In genomic region chr12:15765996-15766395, GRCm38 (mm10) we compare ENCODE assay signal across 8 mouse cellular contexts. TPM values are rescaled to one million over a fixed set of nuclear protein-coding genes. Genes with fewer than 3 reads are reported as not detected.
A peak's percentile ranks its signal among the peaks of the same experiment; 100 is the strongest.
DNase-seq lines count a peak whose midpoint lies in the region; ATAC-seq lines count a peak whose summit lies in the region.

No protein-coding gene starts in this region.

- ATAC-seq in CD4-positive, CD25-positive, alpha-beta regulatory T cell, adult 4 months, result no peak

- peak; percentile 2 for DNase-seq in cerebellum, adult 9-10 months
- DNase-seq in cerebellum, postnatal 4 days (ENCODE audit: low spot score in 2 of 2), result no peak
- peak; percentile 22 for DNase-seq in adipocyte (ENCODE audit: low spot score)
- DNase-seq in gastrocnemius, postnatal 25 days, result peak; percentile 90
- DNase-seq in layer of hippocampus, postnatal 10 days (ENCODE audit: low spot score in 2 of 2), result peak; percentile 20 to 38
- DNase-seq in right cerebral cortex, postnatal 4 days, result peak; percentile 19
- no peak for DNase-seq in spleen, postnatal 36 days (ENCODE audit: low spot score in 2 of 2)

RNA-seq across cellular contexts. Expression of gene Trib2, which starts 50.7 kb away (rescaled TPM):
- total RNA-seq in gastrocnemius, postnatal 25 days (2021), result 10 to 100 TPM; 13.6 to 20.0 TPM
- total RNA-seq in layer of hippocampus, postnatal 10 days (2021), result 10 to 100 TPM; 71.6 to 72.5 TPM
- polyA plus RNA-seq in CD4-positive, CD25-positive, alpha-beta regulatory T cell, adult 4 months (2017; shearing (Covaris generic)), result 10 to 100 TPM; 76.7 to 80.4 TPM

Comparison
In these comparisons a context has a peak if more than half of its experiments do, and no peak if none do; other contexts are left out.
1. DNase-seq: peak in cerebellum, adult 9-10 months (single experiment), adipocyte (single experiment), gastrocnemius, postnatal 25 days (single experiment), layer of hippocampus, postnatal 10 days (2 of 2) and right cerebral cortex, postnatal 4 days (single experiment); none in cerebellum, postnatal 4 days (0 of 2) and spleen, postnatal 36 days (0 of 2).